Mouse (Mus musculus) forebrain, embryonic 16.5 days (tissue): Measurements from ENCODE around the gene Cnfn. TPM values are rescaled to one million over a fixed set of nuclear protein-coding genes. Genes with fewer than 3 reads are reported as not detected.
"Not testable (repeated sequence)": the region's sequence is repeated elsewhere in the genome, so short reads cannot be mapped to it uniquely, and the experiment has no call there.

Experiments
- ATAC-seq: fragments of 200-750 bp; cut with Nextera tagmentation; 2 replicates; pipeline ENCODE4 v1.8.0; 2017; ENCODE audit warnings: mild to moderate bottlenecking, moderate library complexity
- H3K27ac ChIP-seq: fragments of 300-500 bp; sonication (generic); 2 replicates; pipeline ENCODE4 v1.5.1; 2014; ENCODE audit warnings: low read length, control low read depth
- H3K27me3 ChIP-seq: fragments of 300-500 bp; sonication (generic); replicated peaks from 2 replicates; pipeline ENCODE4 v1.6.1; 2014; ENCODE audit warnings: low read length; ENCODE audit not compliant: control insufficient read depth, insufficient read depth
- H3K36me3 ChIP-seq: fragments of 300-500 bp; sonication (generic); 2 replicates; pipeline ENCODE4 v1.6.1; 2014; ENCODE audit not compliant: control insufficient read depth, insufficient read depth
- H3K4me1 ChIP-seq: fragments of 300-500 bp; sonication (generic); replicated peaks from 2 replicates; pipeline ENCODE4 v1.6.1; 2014; ENCODE audit warnings: low read length; ENCODE audit not compliant: control insufficient read depth, insufficient read depth
- H3K4me2 ChIP-seq: fragments of 300-500 bp; sonication (generic); 2 replicates; pipeline ENCODE4 v1.6.1; 2014; ENCODE audit warnings: mild to moderate bottlenecking, low read length, control low read depth
- H3K4me3 ChIP-seq: fragments of 300-500 bp; sonication (generic); replicated peaks from 2 replicates; pipeline ENCODE4 v1.5.1; 2014; ENCODE audit warnings: mild to moderate bottlenecking, low read length, control low read depth
- H3K9ac ChIP-seq: fragments of 300-500 bp; sonication (generic); replicated peaks from 2 replicates; pipeline ENCODE4 v1.6.1; 2014; ENCODE audit warnings: low read depth, low read length, control low read depth
- H3K9me3 ChIP-seq: fragments of 300-500 bp; sonication (generic); 2 replicates; pipeline ENCODE4 v1.6.1; 2016; ENCODE audit warnings: low read length; ENCODE audit not compliant: control insufficient read depth
- WGBS: fragments of 180-500 bp; shearing (Covaris S2); extraction: QIAGEN DNeasy Blood & Tissue Kit; methylation state at CpG from one replicate; pipeline ENCODE4 v1.1.7; 2014; 5-methylcytosine and 5-hydroxymethylcytosine counted together
- polyA plus RNA-seq: library from polyadenylated mRNA; unstranded; fragments of >200 nt; fragmentation: Nextera tagmentation; extraction: Ambion mirVana; gene quantifications from 2 replicates; pipeline ENCODE4 v1.2.1, GENCODE M21; 2015

Gene Cnfn
- polyA plus RNA-seq, 1 experiment from 2014 or later, result not detected

DNA sequence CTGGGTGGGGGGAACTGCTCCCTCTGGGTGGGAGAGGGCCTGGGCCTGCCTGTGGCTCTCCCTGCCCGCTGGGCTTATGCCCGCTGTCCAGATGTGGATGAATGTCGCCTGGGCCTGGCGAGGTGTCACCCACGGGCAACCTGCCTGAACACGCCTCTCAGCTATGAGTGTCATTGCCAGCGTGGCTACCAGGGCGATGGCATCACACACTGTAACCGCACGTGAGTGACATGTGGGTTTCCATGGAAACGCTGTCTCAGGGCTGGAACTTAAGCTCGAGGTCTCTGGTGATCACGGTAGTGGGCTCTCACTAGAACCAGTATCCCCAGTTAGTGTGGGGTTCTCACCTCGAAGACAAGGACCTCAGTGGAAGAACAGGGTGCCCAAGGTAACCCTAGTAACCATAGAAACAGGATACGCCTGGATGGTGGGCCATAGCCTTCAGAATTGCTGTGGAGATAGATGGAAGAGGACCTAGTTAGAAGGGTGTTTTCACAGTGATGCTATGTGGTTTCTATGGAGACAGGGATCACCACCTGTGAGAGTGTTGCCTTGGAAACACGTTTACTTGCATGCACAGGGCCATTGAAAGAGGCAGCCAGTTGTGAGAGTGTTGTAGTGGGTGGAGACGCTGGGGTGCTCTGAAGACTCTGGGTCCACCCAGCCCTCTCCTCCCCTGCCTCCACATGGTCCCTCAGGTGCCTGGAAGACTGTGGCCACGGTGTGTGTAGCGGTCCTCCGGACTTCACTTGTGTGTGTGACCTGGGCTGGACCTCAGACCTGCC, 28.3 kb downstream of the Cnfn start:
- no peaks in the 10 kb centered on the region for H3K27me3 ChIP-seq
- no peak overlapping the region for H3K27ac ChIP-seq
- peaks cover 2% of the 10 kb centered on the region; the same call in 1 of the 2 replicates for H3K36me3 ChIP-seq
- peaks cover 3% of the 10 kb centered on the region; the same call in 1 of the 2 replicates for H3K4me1 ChIP-seq
- no peak overlapping the region for H3K4me3 ChIP-seq
- no peaks in the 10 kb centered on the region for H3K9me3 ChIP-seq
- no peak overlapping the region for H3K9ac ChIP-seq
- peak; percentile 80 for ATAC-seq
- H3K4me2 ChIP-seq, result no peak overlapping the region
- WGBS, result 72% methylated on average over 20 of the region's 20 CpGs

DNA sequence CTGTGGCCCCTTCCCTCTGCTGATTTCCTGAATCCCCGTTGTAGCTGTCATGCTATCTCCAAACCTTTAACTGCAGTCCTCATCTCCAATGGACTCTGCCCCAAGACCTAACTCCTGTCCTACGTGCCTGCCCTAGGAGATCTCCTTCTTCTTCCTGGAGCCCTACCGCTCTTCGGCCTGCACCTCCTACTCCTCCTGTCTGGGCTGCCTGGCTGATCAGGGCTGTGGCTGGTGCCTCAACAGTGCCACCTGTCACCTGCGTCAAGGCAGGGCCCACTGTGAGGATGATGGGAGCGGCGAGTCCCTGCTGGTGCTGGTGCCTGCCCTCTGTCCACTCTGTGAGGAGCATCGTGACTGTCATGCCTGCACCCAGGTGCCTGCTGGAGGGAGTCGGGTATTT, 30.2 kb downstream of the Cnfn start:
- H3K9ac ChIP-seq, result no peak overlapping the region
- H3K9me3 ChIP-seq, result no peaks in the 10 kb centered on the region
- no peaks in the 10 kb centered on the region for H3K27me3 ChIP-seq
- peaks cover 3% of the 10 kb centered on the region; the same call in 1 of the 2 replicates for H3K4me1 ChIP-seq
- H3K27ac ChIP-seq, result no peak overlapping the region
- no peak overlapping the region for H3K4me2 ChIP-seq
- WGBS, result 91% methylated on average over 9 of the region's 9 CpGs
- peaks cover 8% of the 10 kb centered on the region for H3K36me3 ChIP-seq
- ATAC-seq, result no peak
- no peak overlapping the region for H3K4me3 ChIP-seq

DNA sequence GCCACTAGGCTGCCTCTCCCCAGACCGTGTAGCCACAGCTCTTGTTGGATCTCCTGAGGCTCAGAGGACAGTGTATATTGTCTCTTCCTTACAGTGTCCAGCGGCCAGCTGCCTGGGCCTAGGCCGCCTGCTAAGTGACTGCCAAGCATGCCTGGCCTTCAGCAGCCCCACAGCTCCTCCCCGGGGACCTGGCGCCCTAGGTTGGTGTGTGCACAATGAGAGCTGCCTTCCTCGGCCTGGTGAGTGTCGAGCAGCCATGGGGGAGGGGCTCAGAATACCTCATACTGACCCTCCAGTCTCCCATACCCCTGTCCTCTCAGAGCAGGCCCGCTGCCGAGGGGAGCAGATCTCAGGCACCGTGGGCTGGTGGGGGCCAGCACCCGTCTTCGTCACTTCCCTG, 35.1 kb downstream of the Cnfn start:
- Histone ChIP-seq H3K9ac (no peak overlapping the region), H3K9me3 (no peaks in the 10 kb centered on the region), H3K27me3 (no peaks in the 10 kb centered on the region), H3K4me2 (no peak overlapping the region), H3K36me3 (peaks cover 22% of the 10 kb centered on the region), H3K4me3 (no peak overlapping the region), H3K4me1 (no peaks in the 10 kb centered on the region), H3K27ac (no peak overlapping the region)
- ATAC-seq, result no peak
- 81% methylated on average over 12 of the region's 12 CpGs for WGBS

DNA sequence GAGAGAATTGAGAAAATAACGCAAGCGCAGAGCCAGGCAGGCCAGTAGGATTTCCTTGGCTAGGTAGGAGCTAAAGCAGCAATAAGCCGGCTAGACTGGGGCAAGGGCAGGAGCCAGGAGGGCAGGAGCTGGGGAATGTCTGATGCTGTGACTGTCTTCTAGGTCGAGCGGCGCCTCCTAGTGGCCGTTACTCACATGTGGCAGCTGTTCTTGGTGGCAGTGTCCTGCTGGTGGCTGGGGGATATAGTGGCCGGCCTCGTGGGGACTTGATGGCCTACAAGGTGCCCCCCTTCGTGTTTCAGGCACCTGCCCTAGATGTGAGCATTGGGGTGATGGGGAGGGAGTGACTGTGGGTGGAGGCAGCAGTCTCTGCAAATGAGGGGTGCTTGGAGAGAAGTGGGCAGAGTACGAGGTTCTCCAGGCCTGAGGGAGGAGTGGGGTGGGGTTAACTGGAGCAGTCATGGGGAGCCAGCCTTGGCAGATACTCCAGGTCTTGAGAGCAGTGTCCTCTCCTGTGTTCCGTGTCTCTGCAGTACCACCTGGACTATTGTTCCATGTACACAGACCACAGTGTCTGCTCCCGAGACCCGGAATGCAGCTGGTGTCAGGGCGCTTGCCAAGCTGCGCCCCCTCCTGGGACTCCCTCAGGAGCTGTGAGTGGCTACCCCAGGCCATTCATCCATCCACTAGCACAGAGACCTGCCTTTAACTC, 35.8 kb downstream of the Cnfn start:
- Histone ChIP-seq H3K4me2 (no peak overlapping the region), H3K9me3 (no peaks in the 10 kb centered on the region), H3K27ac (no peak overlapping the region), H3K27me3 (no peaks in the 10 kb centered on the region), H3K9ac (no peak overlapping the region), H3K4me3 (no peak overlapping the region), H3K4me1 (no peaks in the 10 kb centered on the region), H3K36me3 (peaks cover 22% of the 10 kb centered on the region)
- peak; percentile 63 for ATAC-seq
- 38% methylated on average over 16 of the region's 16 CpGs for WGBS

DNA sequence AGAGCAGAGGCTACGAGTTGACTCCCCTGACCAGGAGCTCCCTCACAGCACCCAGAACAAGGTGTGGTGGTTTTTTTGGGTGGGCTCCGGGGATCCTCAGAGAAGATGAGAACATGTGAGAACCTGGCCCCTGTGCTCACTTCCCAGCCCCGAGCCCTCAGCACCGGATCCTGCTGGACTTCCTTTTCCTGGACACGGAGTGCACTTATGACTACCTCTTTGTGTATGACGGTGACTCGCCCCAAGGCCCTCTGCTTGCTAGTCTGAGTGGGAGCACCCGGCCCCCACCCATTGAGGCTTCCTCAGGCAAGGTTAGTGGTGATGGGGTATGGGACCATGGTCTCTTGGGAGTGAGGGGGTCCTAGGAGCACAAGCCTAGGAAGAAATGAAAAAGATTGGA, 43.3 kb downstream of the Cnfn start:
- WGBS, result 92% methylated on average over 8 of the region's 8 CpGs
- Histone ChIP-seq H3K27ac (no peak overlapping the region), H3K4me1 (peaks cover 9% of the 10 kb centered on the region), H3K36me3 (peaks cover 7% of the 10 kb centered on the region), H3K27me3 (no peaks in the 10 kb centered on the region), H3K9me3 (no peaks in the 10 kb centered on the region), H3K4me3 (no peak overlapping the region), H3K4me2 (no peak overlapping the region), H3K9ac (no peak overlapping the region)
- no peak for ATAC-seq

DNA sequence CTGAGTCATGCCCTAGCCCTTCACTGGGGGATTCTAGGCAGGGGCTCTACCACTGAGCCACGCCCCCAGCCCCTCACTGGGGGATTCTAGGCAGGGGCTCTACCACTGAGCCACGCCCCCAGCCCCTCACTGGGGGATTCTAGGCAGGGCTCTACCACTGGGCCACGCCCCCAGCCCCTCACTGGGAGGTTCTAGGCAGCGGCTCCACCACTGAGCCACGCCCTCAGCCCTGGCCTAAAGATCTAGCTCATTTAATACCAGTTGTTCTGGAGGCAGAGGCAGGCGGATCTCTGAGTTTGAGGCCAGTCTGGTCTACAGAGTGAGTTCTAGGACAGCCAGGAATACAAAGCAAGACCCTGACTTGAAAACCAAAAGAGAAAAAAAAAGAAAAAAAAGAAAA, 44.1 kb downstream of the Cnfn start:
- not testable (repeated sequence) for H3K4me1 ChIP-seq, ATAC-seq, H3K9ac ChIP-seq, H3K27me3 ChIP-seq, H3K36me3 ChIP-seq, H3K4me2 ChIP-seq, H3K27ac ChIP-seq, H3K4me3 ChIP-seq, H3K9me3 ChIP-seq
- WGBS, result 84% methylated on average over 6 of the region's 6 CpGs

DNA sequence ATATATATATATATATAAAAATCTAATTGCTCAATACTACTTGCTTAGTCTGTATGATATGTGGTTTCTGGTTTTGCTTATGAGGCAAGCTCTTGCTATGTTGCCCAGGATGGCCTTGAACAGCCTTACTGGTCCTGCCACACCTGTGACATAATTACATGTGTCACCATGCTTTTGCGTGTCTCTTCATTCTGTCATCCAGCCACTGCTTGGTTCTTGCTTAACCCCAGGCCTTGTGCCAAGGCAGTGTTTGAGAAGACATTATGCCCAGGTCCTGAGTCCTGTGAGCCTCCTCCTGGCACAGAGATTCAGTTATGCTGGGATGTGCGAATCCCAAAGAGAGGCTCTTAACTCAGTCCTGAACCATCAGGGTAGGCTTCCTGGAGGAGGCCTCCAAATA, 46.3 kb downstream of the Cnfn start:
- Histone ChIP-seq H3K4me1 (peaks cover 9% of the 10 kb centered on the region), H3K9ac (no peak overlapping the region), H3K36me3 (no peaks in the 10 kb centered on the region), H3K9me3 (no peaks in the 10 kb centered on the region), H3K4me3 (no peak overlapping the region), H3K27ac (no peak overlapping the region), H3K4me2 (no peak overlapping the region), H3K27me3 (no peaks in the 10 kb centered on the region)
- 92% methylated on average over 2 of the region's 2 CpGs for WGBS
- ATAC-seq, result no peak

DNA sequence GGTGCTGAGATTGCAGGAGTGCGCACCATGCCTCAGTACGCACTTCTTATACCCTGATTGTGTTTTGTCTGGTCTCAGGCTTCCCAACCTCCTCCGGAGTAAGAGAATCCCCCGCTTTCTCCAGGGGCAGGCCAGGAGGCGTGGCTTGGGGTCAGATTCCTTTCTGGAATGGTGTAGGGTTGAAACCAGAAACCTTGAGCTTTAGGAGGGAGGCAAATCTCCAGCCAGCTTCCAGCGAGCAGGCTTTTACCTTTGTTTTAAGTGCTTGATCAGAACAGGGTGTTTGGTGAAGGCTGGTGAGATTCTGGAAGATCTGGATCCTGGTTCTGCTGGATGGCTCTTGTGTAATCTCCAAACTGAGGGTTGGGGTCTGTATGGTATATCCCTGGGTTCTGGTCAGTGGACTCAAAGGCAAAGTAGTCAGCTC, 47.5 kb downstream of the Cnfn start:
- Histone ChIP-seq H3K27me3 (no peaks in the 10 kb centered on the region), H3K4me2 (no peak overlapping the region), H3K4me1 (peaks cover 19% of the 10 kb centered on the region), H3K9ac (no peak overlapping the region), H3K9me3 (no peaks in the 10 kb centered on the region), H3K27ac (no peak overlapping the region), H3K4me3 (no peak overlapping the region), H3K36me3 (no peaks in the 10 kb centered on the region)
- no peak for ATAC-seq
- 13% methylated on average over 6 of the region's 6 CpGs for WGBS
